Mouse (Mus musculus) bone marrow macrophage, adult 2 months (primary cell): ENCODE data around the gene Myo3a.

Source experiments
- CTCF ChIP-seq: IDR thresholded peaks from 2 replicates; pipeline ENCODE4 v1.5.1; 2012; ENCODE audit warnings: low read depth, mild to moderate bottlenecking, low read length, moderate library complexity
- POLR2A ChIP-seq: IDR thresholded peaks from 2 replicates; pipeline ENCODE4 v1.6.1; 2012; ENCODE audit warnings: mild to moderate bottlenecking, low read depth, low read length, borderline replicate concordance

GRCm38 (mm10) chr2:22620030-22620429, 392.7 kb downstream of the Myo3a start:
- TF ChIP-seq CTCF (no peak), POLR2A (no peak)
